ENCODE assay signal across 26 mouse cellular contexts in the genomic region with DNA sequence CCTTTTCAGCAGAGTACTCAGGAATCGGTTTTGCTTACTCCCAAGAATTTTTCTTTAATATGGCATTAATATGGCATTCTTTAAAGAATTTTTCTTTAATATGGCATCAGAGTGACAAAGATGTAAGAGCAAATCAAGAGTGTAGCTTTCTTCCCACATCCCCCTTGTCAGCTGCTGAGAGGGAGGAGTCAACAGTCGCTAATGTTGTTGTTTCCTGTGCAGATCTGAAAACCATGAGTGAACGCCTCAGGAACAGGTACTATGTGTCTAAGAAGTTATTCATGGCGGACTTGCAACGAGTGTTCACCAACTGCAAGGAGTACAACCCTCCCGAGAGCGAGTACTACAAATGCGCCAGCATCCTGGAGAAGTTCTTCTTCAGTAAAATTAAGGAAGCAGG. TPM values are rescaled to one million over a fixed set of nuclear protein-coding genes. Genes with fewer than 3 reads are reported as not detected.
A peak's percentile ranks its signal among the peaks of the same experiment; 100 is the strongest.
DNase-seq lines count a peak whose midpoint lies in the region; ATAC-seq lines count a peak whose summit lies in the region.
"Had no signal": no experiment of that assay in that cellular context is flagged by ENCODE, and none has a peak within 500 bp of the region (broad histone marks: within the 10 kb centered on the region; RNA-seq: fewer than 3 reads in every experiment).

No protein-coding gene starts in this region.

- H3K4me1 ChIP-seq in midbrain, embryonic 14.5 days (ENCODE audit: control insufficient read depth, insufficient read depth, low read length) = no peaks in the 10 kb centered on the region
- H3K4me1 ChIP-seq: embryonic facial prominence, embryonic 13.5 days; embryonic facial prominence, embryonic 15.5 days; forebrain, embryonic 10.5 days; forebrain, embryonic 12.5 days had no signal

- H3K27ac ChIP-seq in midbrain, embryonic 14.5 days (replicated peaks; ENCODE audit: low read depth, low read length) = no peak overlapping the region
- H3K27ac ChIP-seq: embryonic facial prominence, embryonic 13.5 days; embryonic facial prominence, embryonic 15.5 days; forebrain, embryonic 10.5 days; forebrain, embryonic 12.5 days had no signal

- H3K4me2 ChIP-seq in midbrain, embryonic 14.5 days (ENCODE audit: low read length) = no peak overlapping the region
- H3K4me2 ChIP-seq: embryonic facial prominence, embryonic 13.5 days; embryonic facial prominence, embryonic 15.5 days; forebrain, embryonic 12.5 days had no signal

- H3K9ac ChIP-seq in midbrain, embryonic 14.5 days (replicated peaks; ENCODE audit: low read length) = no peak overlapping the region
- H3K9ac ChIP-seq: embryonic facial prominence, embryonic 13.5 days; embryonic facial prominence, embryonic 15.5 days; forebrain, embryonic 12.5 days had no signal

- peak; percentile 64 for ATAC-seq in activated CD4-positive, CD25-positive, alpha-beta regulatory T cell, adult 4 months
- no peak for ATAC-seq in midbrain, embryonic 14.5 days (ENCODE audit: low FRiP score, low TSS enrichment)
- ATAC-seq: forebrain, embryonic 14.5 days; forebrain, embryonic 16.5 days; Patski had no signal

- no peaks in the 10 kb centered on the region for H3K27me3 ChIP-seq in midbrain, embryonic 14.5 days (ENCODE audit: control insufficient read depth, insufficient read depth, low read length)
- H3K27me3 ChIP-seq: CH12.LX; embryonic facial prominence, embryonic 13.5 days; embryonic facial prominence, embryonic 15.5 days; forebrain, embryonic 12.5 days; Patski had no signal

- no peak overlapping the region for H3K4me3 ChIP-seq in midbrain, embryonic 14.5 days (replicated peaks; ENCODE audit: low read depth, low read length)
- H3K4me3 ChIP-seq: embryonic facial prominence, embryonic 13.5 days; embryonic facial prominence, embryonic 15.5 days; erythroblast, embryonic 14.5 days; forebrain, embryonic 10.5 days; forebrain, embryonic 12.5 days had no signal

- DNase-seq in heart, adult 11 months = peak; percentile 75
- no peak for DNase-seq in heart, adult 8-10 months (ENCODE audit: low spot score)
- DNase-seq in midbrain, embryonic 14.5 days = no peak
- no peak for DNase-seq in kidney, adult 11 months
- DNase-seq: adrenal gland, adult 2 months; adrenal gland, postnatal 10 days; adrenal gland, postnatal 25 days; B cell, adult 2 months; cerebellum, adult 11 months; cerebellum, adult 18-20 months; cerebellum, adult 8-10 months; cerebellum, adult 9-11 months; cerebellum, postnatal 14 days; cerebellum, postnatal 36 days; embryo, embryonic 11 days had no signal

- 92% methylated on average over 8 of the region's 8 CpGs for WGBS in midbrain, embryonic 14.5 days

- peaks cover 30% of the 10 kb centered on the region for H3K36me3 ChIP-seq in midbrain, embryonic 14.5 days (ENCODE audit: control insufficient read depth, insufficient read depth, low read length)

- no peaks in the 10 kb centered on the region for H3K9me3 ChIP-seq in midbrain, embryonic 14.5 days (ENCODE audit: control insufficient read depth, low read length)
- H3K9me3 ChIP-seq: embryonic facial prominence, embryonic 13.5 days; embryonic facial prominence, embryonic 15.5 days; forebrain, embryonic 10.5 days; forebrain, embryonic 12.5 days; G1E had no signal

RNA-seq across cellular contexts. Expression of a gene that starts 18.7 kb away (rescaled TPM):
- under 1 TPM in 2 of 4 experiments, not detected in 2; 0.08 to 0.09 TPM for total RNA-seq in heart, adult 8-10 months (2022)
- 10 to 100 TPM in 1 of 2 experiments, 1 to 10 TPM in 1; 7.1 to 12.3 TPM for polyA plus RNA-seq in activated CD4-positive, CD25-positive, alpha-beta regulatory T cell, adult 4 months (2017; shearing (Covaris generic))
- 7.3 and 9.2 TPM in 2 replicates for polyA plus RNA-seq in midbrain, embryonic 14.5 days (2014; fragmentation: Nextera tagmentation; extraction: Ambion mirVana)
- polyA plus RNA-seq: adrenal gland, adult 2 months had no signal
